Mouse (Mus musculus) forebrain, embryonic 10.5 days (tissue): ENCODE measurements around the gene Eef2. TPM values are rescaled to one million over a fixed set of nuclear protein-coding genes. Genes with fewer than 3 reads are reported as not detected.
A peak's percentile ranks its signal among the peaks of the same experiment; 100 is the strongest.

Experiments used
- DNase-seq: peaks from one replicate; pipeline ENCODE4 v3.0.0-alpha.2; 2017; ENCODE audit warnings: low spot score; ENCODE audit errors: extremely low spot score
- H3K27ac ChIP-seq: fragments of 300-500 bp; sonication (generic); 2 replicates; pipeline ENCODE4 v1.5.1; 2016; ENCODE audit warnings: mild to moderate bottlenecking
- H3K27me3 ChIP-seq: fragments of 300-500 bp; sonication (generic); 2 replicates; pipeline ENCODE4 v1.6.1; 2016; ENCODE audit warnings: mild to moderate bottlenecking; ENCODE audit not compliant: poor library complexity, severe bottlenecking
- H3K36me3 ChIP-seq: fragments of 300-500 bp; sonication (generic); replicated peaks from 2 replicates; pipeline ENCODE4 v1.6.1; 2016; ENCODE audit warnings: mild to moderate bottlenecking, moderate library complexity
- H3K4me1 ChIP-seq: fragments of 300-500 bp; sonication (generic); 2 replicates; pipeline ENCODE4 v1.6.1; 2016
- H3K4me3 ChIP-seq: fragments of 300-500 bp; sonication (generic); 2 replicates; pipeline ENCODE4 v1.5.1; 2016; ENCODE audit warnings: mild to moderate bottlenecking, moderate library complexity
- H3K9me3 ChIP-seq: fragments of 300-500 bp; sonication (generic); 2 replicates; pipeline ENCODE4 v1.6.1; 2016; ENCODE audit warnings: mild to moderate bottlenecking, moderate library complexity
- WGBS: fragments of 180-500 bp; shearing (Covaris S2); methylation state at CpG from one replicate; pipeline ENCODE4 v1.1.7; 2016; 5-methylcytosine and 5-hydroxymethylcytosine counted together
- polyA plus RNA-seq: library from polyadenylated mRNA; unstranded; fragments of >200 nt; fragmentation: Nextera tagmentation; extraction: Ambion mirVana; gene quantifications from 2 replicates; pipeline ENCODE4 v1.2.1, GENCODE M21; 2016

Eef2 gene
- polyA plus RNA-seq, 1 experiment from 2014 or later: 599 TPM

DNA sequence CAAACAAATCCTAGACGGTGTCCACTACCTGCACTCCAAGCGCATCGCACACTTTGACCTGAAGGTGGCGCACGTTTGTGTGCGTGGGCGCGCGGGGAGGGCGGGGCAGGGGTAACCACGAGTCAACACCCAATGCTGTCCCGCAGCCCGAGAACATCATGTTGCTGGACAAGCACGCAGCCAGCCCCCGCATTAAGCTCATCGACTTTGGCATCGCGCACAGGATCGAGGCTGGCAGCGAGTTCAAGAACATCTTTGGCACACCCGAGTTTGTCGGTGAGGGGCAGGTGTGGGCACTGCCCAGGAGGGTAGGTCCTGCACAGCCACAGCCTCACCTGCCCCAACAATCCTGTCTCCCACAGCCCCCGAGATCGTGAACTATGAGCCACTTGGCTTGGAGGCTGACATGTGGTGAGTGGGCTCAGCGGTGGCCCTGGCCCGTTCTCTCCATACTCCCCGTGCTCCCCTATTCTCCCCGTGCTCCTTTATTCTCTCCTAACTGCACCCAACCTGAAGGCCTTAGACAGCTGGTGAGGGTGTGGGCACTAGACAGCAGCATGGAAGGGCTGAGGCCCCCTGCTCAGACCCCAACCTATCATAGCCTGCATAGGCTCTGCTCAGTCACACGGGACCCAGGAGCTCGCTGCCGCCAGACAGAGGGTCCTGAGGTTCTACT lies 13.9 kb downstream of the Eef2 start:
- DNase-seq: no peak
- Histone ChIP-seq H3K36me3 (peaks cover 53% of the 10 kb centered on the region), H3K9me3 (no peaks in the 10 kb centered on the region), H3K27ac (no peak overlapping the region), H3K4me3 (no peak overlapping the region), H3K27me3 (peaks cover 27% of the 10 kb centered on the region), H3K4me1 (peaks cover 43% of the 10 kb centered on the region)
- WGBS: 71% methylated on average over 31 of the region's 31 CpGs

DNA sequence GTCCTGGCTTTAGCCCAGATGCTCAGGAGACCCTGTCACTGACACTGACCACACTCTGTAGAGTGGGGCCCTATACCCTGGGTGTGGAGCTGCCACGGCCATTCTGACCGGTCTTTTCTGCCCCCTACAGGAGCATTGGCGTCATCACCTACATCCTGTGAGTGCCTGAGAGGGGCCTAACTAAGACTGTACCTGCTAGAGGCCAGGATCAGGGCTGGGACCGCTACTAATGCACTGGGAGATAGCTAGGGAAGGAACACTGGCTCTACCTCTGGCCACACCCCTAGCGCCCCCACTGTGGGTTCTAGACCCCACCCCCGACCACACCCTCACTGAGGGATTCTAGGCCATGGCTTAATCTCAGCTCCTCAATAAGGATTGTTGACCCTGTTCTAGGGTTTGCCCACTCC lies 14.5 kb downstream of the Eef2 start:
- Histone ChIP-seq H3K36me3 (peaks cover 49% of the 10 kb centered on the region), H3K27me3 (peaks cover 32% of the 10 kb centered on the region), H3K4me3 (no peak overlapping the region), H3K9me3 (no peaks in the 10 kb centered on the region), H3K27ac (no peak overlapping the region), H3K4me1 (peaks cover 44% of the 10 kb centered on the region)
- DNase-seq: no peak
- 78% methylated on average over 6 of the region's 6 CpGs for WGBS

DNA sequence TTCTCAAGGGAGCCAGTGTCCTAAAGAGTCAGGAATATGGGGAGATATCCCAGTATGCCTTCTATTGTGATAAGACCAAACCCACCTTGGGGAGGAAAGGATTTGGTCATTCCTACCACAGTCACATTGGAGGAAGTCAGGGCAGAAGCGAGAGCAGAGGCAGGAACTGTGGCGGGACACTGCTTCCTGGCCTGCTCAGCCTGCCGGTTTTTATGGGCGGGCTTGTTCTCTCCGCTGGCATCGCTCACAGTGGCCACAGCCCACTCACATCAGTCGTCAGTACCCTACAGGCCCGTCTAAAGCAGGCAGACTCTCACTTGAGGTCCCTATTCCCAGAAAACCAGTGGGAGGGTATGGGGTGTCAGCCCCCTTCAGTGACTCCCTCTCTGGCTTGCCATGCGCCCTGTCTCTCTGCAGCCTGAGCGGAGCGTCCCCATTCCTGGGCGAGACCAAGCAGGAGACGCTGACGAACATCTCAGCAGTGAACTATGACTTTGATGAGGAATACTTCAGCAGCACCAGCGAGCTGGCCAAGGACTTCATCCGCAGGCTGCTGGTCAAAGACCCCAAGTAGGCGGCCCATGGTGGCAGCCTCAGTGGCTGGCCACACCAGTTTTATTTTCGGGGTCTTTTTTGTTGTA lies 15.0 kb downstream of the Eef2 start:
- Histone ChIP-seq H3K27ac (0 out of 2 replicates have a peak overlapping the region, but pooled peaks have one; percentile 91), H3K4me3 (peak overlapping the region; percentile 65; the same call in 1 of the 2 replicates)
- WGBS: 91% methylated on average over 18 of the region's 18 CpGs

DNA sequence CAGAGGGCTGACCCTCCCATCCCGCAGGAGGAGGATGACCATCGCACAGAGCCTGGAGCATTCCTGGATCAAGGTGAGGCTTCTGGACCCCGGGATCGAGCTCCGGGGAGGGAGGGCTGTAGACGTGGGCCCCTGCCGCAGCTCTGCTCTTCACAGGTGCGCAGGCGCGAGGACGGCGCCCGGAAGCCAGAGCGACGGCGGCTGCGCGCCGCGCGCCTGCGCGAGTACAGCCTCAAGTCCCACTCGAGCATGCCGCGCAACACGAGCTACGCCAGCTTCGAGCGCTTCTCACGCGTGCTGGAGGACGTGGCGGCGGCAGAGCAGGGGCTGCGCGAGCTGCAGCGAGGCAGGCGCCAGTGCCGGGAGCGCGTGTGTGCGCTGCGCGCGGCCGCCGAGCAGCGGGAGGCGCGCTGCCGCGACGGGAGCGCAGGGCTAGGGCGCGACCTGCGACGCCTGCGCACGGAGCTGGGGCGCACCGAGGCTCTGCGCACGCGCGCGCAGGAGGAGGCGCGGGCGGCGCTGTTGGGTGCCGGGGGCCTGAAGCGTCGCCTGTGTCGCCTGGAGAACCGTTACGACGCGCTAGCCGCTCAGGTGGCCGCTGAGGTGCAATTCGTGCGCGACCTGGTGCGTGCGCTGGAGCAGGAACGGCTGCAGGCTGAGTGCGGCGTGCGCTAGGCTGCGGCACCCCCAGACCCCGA lies 16.0 kb downstream of the Eef2 start:
- 2% methylated on average over 93 of the region's 93 CpGs for WGBS

More for the DNA sequence above, 15.0 kb downstream of the Eef2 start:
- Histone ChIP-seq H3K4me1 (peaks cover 44% of the 10 kb centered on the region), H3K36me3 (peaks cover 46% of the 10 kb centered on the region), H3K27me3 (peaks cover 38% of the 10 kb centered on the region), H3K9me3 (no peaks in the 10 kb centered on the region)
- DNase-seq: no peak

DNA sequence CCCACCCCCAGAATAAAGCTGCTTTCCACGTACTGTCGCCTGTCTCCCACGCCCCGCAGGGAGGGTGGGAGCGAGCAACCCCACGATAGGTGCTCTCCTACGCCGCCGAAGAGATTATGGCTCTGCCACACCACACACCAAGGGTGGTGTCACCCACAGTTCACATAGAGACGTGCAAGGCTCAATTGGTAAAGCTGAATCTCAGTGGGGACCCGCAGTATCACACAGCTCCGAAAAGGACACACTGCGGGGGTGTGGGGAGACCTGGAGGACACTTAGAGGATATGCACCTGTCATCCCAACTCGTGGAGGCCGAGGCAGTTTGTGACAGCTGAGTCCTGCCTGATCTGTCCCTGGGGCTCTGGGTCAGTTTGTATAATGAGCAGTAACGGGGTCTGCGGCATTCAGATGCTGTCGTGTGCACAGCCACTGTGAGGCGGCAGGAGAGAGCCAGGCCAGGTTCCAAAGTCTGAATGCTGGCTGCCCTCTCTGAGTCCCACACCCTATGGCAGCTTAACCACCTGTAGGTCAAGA lies 16.6 kb downstream of the Eef2 start:
- WGBS: 6% methylated on average over 19 of the region's 19 CpGs
- Histone ChIP-seq H3K36me3 (peaks cover 30% of the 10 kb centered on the region), H3K4me1 (peaks cover 44% of the 10 kb centered on the region), H3K27me3 (peaks cover 50% of the 10 kb centered on the region), H3K9me3 (no peaks in the 10 kb centered on the region), H3K4me3 (peak overlapping the region; percentile 65), H3K27ac (peak overlapping the region; percentile 91)
- DNase-seq: no peak

More for the DNA sequence above, 16.0 kb downstream of the Eef2 start:
- peak overlapping the region; percentile 91 for H3K27ac ChIP-seq
- H3K4me1 ChIP-seq: peaks cover 44% of the 10 kb centered on the region
- H3K36me3 ChIP-seq: peaks cover 36% of the 10 kb centered on the region
- H3K27me3 ChIP-seq: peaks cover 47% of the 10 kb centered on the region
- DNase-seq: peak; percentile 75
- no peaks in the 10 kb centered on the region for H3K9me3 ChIP-seq
- peak overlapping the region; percentile 65 for H3K4me3 ChIP-seq

DNA sequence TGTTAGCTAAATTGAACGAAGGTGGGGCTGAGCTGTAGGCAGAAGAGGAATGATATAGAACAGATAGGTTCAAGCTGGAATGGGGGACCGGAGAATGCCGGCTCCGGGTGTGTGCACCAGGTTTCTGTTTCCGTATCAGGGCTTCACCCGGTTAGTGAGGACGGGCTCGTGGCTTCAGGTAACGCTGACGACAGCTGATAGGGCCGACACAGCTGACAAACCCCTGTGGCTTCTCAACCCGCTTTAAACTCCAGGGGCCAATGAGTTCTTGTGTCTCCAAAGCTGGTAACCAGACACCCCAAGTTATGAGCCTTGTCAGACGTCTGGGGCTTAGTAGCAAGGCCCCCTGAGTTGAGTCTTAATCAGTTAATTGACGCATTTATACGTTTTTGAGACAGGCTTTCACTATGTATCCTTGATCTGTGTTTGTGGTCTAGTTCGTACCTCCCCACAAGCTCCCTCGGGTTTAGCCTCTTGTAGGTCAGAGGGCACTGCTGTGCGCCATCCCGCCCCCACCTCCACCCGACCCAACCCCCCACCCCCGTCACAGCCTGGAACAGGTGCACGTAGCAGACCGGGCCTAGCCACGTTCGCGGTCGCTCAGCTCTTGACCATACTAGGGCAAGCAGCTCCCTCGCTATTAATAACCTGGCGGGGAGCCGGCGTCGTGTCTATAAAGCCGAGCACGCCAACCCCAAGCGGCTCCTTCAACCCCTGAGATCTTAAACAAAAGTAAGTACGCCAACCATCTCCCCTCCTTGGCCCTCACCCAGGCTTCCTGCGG lies 17.8 kb downstream of the Eef2 start:
- Histone ChIP-seq H3K27me3 (peaks cover 55% of the 10 kb centered on the region), H3K9me3 (no peaks in the 10 kb centered on the region), H3K27ac (no peak overlapping the region), H3K36me3 (peaks cover 22% of the 10 kb centered on the region), H3K4me1 (peaks cover 44% of the 10 kb centered on the region), H3K4me3 (peak overlapping the region; percentile 29; the same call in 1 of the 2 replicates)
- 15% methylated on average over 37 of the region's 37 CpGs for WGBS
- DNase-seq: no peak

DNA sequence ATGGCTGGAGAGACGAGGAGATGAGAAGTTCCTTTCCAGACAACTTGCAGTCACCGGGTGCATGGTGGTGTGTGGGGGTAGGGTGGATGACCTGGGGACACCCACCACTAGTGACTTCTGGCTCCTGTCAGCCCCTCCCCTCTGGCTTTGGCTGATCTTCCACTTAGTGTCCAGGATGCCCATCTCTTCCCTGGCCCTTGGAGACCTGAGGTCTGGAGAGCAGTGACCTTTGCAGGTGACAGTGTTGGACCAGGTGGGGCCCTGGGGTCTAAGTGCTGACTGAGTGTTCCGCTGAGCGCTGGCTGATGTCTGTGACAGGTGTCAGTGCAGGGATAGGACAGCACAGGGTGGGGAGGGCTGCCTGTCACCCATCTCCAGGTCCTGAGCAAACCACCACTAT lies 18.9 kb downstream of the Eef2 start:
- 71% methylated on average over 4 of the region's 4 CpGs for WGBS
- Histone ChIP-seq H3K27ac (no peak overlapping the region), H3K36me3 (peaks cover 14% of the 10 kb centered on the region), H3K9me3 (no peaks in the 10 kb centered on the region), H3K4me1 (peaks cover 44% of the 10 kb centered on the region), H3K27me3 (peaks cover 65% of the 10 kb centered on the region), H3K4me3 (no peak overlapping the region)
- DNase-seq: no peak

DNA sequence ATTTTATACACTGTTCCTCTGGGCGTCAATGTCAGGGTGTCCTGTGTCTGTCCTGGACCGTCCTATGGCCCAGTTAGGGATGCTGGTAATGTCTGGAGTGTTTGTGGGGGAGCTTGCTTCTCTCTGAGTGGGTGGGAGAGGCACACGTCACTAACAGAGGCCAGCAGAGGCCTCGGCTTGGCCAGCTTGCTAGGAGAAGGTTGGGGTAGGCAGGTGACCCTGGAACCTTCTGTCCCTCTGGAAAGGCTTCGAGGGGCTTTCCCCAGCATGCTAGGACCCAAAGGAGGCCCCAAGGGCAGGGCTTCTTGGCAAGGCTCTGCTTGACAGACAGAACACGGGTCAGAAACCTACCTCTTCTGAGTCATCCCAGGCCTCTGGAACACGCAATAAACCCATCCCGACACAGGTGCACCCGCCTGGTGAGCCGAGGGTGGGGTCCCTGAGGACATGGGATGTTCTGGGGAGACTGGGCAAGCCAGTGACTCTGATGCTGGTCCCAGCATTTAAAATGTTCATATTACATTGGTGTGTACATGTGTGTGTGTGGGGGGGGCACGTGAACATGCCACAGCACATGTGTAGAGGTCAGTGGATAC lies 20.1 kb downstream of the Eef2 start:
- no peaks in the 10 kb centered on the region for H3K9me3 ChIP-seq

DNA sequence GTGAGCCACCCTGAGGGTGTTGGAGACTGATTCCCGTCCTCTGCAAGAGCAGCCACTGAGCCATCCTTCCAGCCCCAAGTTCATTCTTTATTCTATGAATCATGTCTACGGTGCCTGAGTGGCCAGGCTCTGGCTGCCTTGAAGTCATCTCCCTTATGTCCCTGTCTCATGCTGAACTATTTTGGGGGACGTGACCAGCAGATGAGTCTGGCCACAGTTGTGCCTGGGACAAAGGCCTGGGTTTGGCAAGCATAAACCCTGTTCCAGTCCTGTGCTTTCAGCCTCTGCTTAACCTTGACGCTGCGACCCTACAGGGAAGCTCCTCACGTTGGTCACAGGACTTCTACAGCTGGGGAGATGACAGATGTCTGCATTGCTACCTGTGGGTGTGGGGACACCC lies 20.9 kb downstream of the Eef2 start:
- Histone ChIP-seq H3K36me3 (no peaks in the 10 kb centered on the region), H3K27ac (no peak overlapping the region), H3K4me1 (peaks cover 33% of the 10 kb centered on the region), H3K27me3 (peaks cover 73% of the 10 kb centered on the region), H3K9me3 (no peaks in the 10 kb centered on the region), H3K4me3 (no peak overlapping the region)
- 66% methylated on average over 6 of the region's 6 CpGs for WGBS
- no peak for DNase-seq

More for the DNA sequence above, 20.1 kb downstream of the Eef2 start:
- Histone ChIP-seq H3K4me1 (peaks cover 33% of the 10 kb centered on the region), H3K36me3 (peaks cover 2% of the 10 kb centered on the region), H3K27ac (no peak overlapping the region), H3K27me3 (peaks cover 73% of the 10 kb centered on the region), H3K4me3 (no peak overlapping the region)
- 70% methylated on average over 11 of the region's 11 CpGs for WGBS
- DNase-seq: no peak

DNA sequence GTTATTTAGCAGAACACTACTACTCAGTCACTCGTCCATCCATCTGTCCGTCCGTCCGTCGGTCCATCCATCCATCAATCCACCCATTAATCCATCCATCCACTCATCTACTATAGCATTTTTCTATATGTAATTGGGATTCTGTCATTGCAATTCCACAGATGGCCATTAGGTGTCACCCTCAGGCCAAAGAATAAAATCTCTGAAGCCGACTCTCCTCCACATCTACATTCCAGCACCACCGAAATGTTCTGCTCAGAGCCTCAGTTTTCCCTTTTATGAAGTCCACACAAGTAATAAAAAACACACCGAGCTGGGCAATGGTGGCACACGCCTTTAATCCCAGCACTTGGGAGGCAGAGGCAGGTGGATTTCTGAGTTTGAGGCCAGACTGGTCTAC lies 21.8 kb downstream of the Eef2 start:
- Histone ChIP-seq H3K9me3 (no peaks in the 10 kb centered on the region), H3K36me3 (no peaks in the 10 kb centered on the region)
- WGBS: 3% methylated on average over 9 of the region's 9 CpGs

DNA sequence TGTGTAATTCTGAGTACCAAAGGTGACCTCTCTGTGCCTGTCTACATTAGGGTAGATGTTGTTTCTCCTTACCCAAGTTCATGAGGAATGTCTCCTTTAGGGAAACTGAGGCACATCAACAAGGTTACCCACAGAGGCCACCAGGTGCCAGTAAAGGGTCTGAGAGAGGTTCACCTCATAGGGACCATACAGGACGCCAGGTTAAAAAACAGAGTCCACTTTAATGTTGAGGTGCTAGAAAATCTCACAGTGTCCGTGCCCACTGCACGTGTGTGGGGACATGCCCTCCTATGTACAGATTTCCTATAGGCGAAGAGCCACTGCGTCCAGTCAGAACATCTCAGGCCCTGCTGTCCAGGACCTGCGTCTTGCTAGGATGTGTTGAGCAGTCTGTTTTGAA lies 22.6 kb downstream of the Eef2 start:
- H3K4me3 ChIP-seq: no peak overlapping the region
- no peaks in the 10 kb centered on the region for H3K9me3 ChIP-seq
- H3K4me1 ChIP-seq: peaks cover 21% of the 10 kb centered on the region
- H3K27me3 ChIP-seq: peaks cover 60% of the 10 kb centered on the region
- no peak overlapping the region for H3K27ac ChIP-seq
- H3K36me3 ChIP-seq: no peaks in the 10 kb centered on the region
- DNase-seq: no peak
- 83% methylated on average over 6 of the region's 6 CpGs for WGBS

More for the DNA sequence above, 21.8 kb downstream of the Eef2 start:
- peaks cover 26% of the 10 kb centered on the region for H3K4me1 ChIP-seq
- no peak overlapping the region for H3K4me3 ChIP-seq
- no peak overlapping the region for H3K27ac ChIP-seq
- peak; percentile 66 for DNase-seq
- peaks cover 67% of the 10 kb centered on the region for H3K27me3 ChIP-seq

DNA sequence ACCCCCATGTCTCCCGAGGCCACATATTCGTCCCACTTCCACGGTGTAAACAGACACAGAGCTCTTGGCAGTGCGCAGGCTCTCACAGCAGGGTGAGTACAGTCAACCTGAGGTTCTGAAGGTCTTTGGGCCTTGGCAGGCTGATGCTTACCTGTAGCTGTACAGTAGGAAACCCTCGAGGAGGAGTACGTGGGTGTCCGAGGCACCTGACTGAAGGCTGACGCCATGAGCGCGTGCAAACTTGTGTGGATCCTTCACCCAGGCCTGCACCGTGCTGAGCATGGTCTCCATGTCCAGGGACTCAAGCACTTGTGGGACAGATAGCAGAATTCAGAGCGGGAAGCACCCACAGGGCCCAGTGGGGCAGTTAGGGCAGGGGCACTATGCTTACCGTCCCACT lies 23.7 kb downstream of the Eef2 start:
- Histone ChIP-seq H3K4me3 (no peak overlapping the region), H3K36me3 (no peaks in the 10 kb centered on the region), H3K9me3 (no peaks in the 10 kb centered on the region), H3K27me3 (peaks cover 48% of the 10 kb centered on the region), H3K4me1 (peaks cover 12% of the 10 kb centered on the region), H3K27ac (no peak overlapping the region)
- WGBS: 84% methylated on average over 13 of the region's 13 CpGs
- DNase-seq: no peak
